Mouse (Mus musculus): ENCODE results near the gene Gm26620.

DNA sequence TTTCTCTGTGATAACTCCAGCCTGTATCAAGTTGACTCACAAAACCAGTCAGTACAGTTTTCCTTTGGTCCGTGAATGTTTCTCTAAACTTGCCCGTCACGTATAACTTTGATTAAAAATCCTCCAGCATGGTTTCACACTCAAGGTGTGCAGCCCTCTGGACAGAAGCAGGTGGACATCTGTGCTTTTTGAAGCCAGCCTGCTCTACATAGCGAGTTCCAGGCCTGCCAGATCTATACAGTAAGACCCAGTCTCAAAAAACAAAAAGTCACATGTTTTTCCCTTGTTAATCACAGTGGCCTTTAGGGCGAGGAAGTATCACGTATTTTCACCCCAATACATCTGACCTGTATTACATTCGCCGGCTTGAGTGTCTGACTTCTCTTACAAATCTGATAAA is 475 bp upstream of the Gm26620 start:
- TF ChIP-seq EP300 (IDR thresholded peaks at IDR 0.05; ENCODE audit: low read depth) (no peak), CTCF (IDR thresholded peaks at IDR 0.05; ENCODE audit: low read depth) (no peak)
